Mouse (Mus musculus) CH12.LX (cell line): ENCODE data around the gene Tmco4. TPM values are rescaled to one million over a fixed set of nuclear protein-coding genes. Genes with fewer than 3 reads are reported as not detected.

ENCODE experiments used
- DNase-seq: peaks from one replicate; pipeline ENCODE4 v3.0.0-alpha.2; 2013; ENCODE audit errors: extremely low read depth
- H3K27ac ChIP-seq: 2 replicates; pipeline ENCODE4 v1.5.1; 2012; ENCODE audit warnings: low read depth, mild to moderate bottlenecking, control low read depth, moderate library complexity; ENCODE audit not compliant: insufficient read depth
- H3K27me3 ChIP-seq: replicated peaks from 2 replicates; pipeline ENCODE3; 2012; ENCODE audit warnings: inconsistent platforms
- H3K36me3 ChIP-seq, 2 experiments: replicated peaks in 1 of 2; 2 replicates each; pipeline versions ENCODE3 to v1.6.1; 2012; ENCODE audit warnings: inconsistent platforms in 1 of 2, low read length in 1 of 2, mild to moderate bottlenecking in 1 of 2, mixed read lengths in 1 of 2, moderate library complexity in 1 of 2; ENCODE audit not compliant: control insufficient read depth in 1 of 2, insufficient read depth in 1 of 2
- H3K4me1 ChIP-seq, 2 experiments: 2 replicates each; pipeline ENCODE4 v1.6.1; 2012; ENCODE audit warnings: inconsistent platforms in 1 of 2, moderate library complexity in 1 of 2; ENCODE audit not compliant: insufficient read depth in 2 of 2, control insufficient read depth in 1 of 2
- H3K4me2 ChIP-seq: 2 replicates; pipeline ENCODE4 v1.6.1; 2012; ENCODE audit warnings: low read depth, mild to moderate bottlenecking, control low read depth; ENCODE audit not compliant: poor library complexity, insufficient read depth, severe bottlenecking
- H3K4me3 ChIP-seq, 3 experiments: fragments of 150-350 bp in 1 of 3; sonication (generic) in 1 of 3; replicated peaks in 1 of 3; 2 replicates each; pipeline versions ENCODE3 to v1.5.1; 2011 to 2012; ENCODE audit warnings: low read depth in 2 of 3, low read length in 2 of 3, mild to moderate bottlenecking in 2 of 3, moderate library complexity in 2 of 3, control low read depth in 1 of 3, improper control_type of control experiment in 1 of 3, inconsistent platforms in 1 of 3, mixed read lengths in 1 of 3; ENCODE audit not compliant: poor library complexity in 1 of 3
- H3K79me2 ChIP-seq: replicated peaks from 2 replicates; pipeline ENCODE4 v1.6.1; 2012; ENCODE audit warnings: mild to moderate bottlenecking, moderate library complexity; ENCODE audit not compliant: control insufficient read depth, poor library complexity, insufficient read depth, severe bottlenecking; ENCODE audit errors: extremely low read depth
- H3K9ac ChIP-seq: 2 replicates; pipeline ENCODE4 v1.6.1; 2012; ENCODE audit warnings: low read depth, mild to moderate bottlenecking, control low read depth, moderate library complexity; ENCODE audit not compliant: insufficient read depth
- H3K9me3 ChIP-seq: replicated peaks from 2 replicates; pipeline ENCODE3; 2012; ENCODE audit warnings: low read length, inconsistent platforms, mixed read lengths
- E2F4 ChIP-seq: IDR thresholded peaks from 2 replicates; pipeline ENCODE4 v1.6.1; 2011; ENCODE audit warnings: low read depth, low read length, improper control_type of control experiment; ENCODE audit not compliant: insufficient replicate concordance
- GABPA ChIP-seq: IDR thresholded peaks from 2 replicates; pipeline ENCODE4 v1.6.1; 2012; ENCODE audit warnings: low read depth, low read length, improper control_type of control experiment, inconsistent platforms; ENCODE audit not compliant: insufficient replicate concordance
- IRF4 ChIP-seq: IDR thresholded peaks from 2 replicates; pipeline ENCODE4 v1.6.1; 2014; ENCODE audit warnings: low read depth, mild to moderate bottlenecking, inconsistent platforms, low read length, improper control_type of control experiment
- JUN ChIP-seq: IDR thresholded peaks from 2 replicates; pipeline ENCODE4 v1.6.1; 2011; ENCODE audit warnings: low read depth, mild to moderate bottlenecking, low read length, improper control_type of control experiment, moderate library complexity; ENCODE audit not compliant: insufficient read depth
- JUND ChIP-seq: conservative IDR thresholded peaks from 2 replicates; pipeline ENCODE4 v1.6.1; 2011; ENCODE audit warnings: low read depth, low read length, improper control_type of control experiment
- MXI1 ChIP-seq: IDR thresholded peaks from 2 replicates; pipeline ENCODE4 v1.6.1; 2011; ENCODE audit warnings: mild to moderate bottlenecking, low read depth, low read length, improper control_type of control experiment
- MYC ChIP-seq: IDR thresholded peaks from 2 replicates; pipeline ENCODE4 v1.6.1; 2011; ENCODE audit warnings: low read depth, mild to moderate bottlenecking, improper control_type of control experiment, low read length
- NRF1 ChIP-seq: IDR thresholded peaks from 2 replicates; pipeline ENCODE4 v1.6.1; 2014; ENCODE audit warnings: low read depth, mild to moderate bottlenecking, inconsistent platforms, low read length, improper control_type of control experiment, moderate library complexity
- POLR2AphosphoS2 ChIP-seq: IDR thresholded peaks from 2 replicates; pipeline ENCODE4 v1.6.1; 2011; ENCODE audit warnings: low read depth, low read length, improper control_type of control experiment
- RAD21 ChIP-seq: IDR thresholded peaks from 2 replicates; pipeline ENCODE4 v1.6.1; 2011; ENCODE audit warnings: low read depth, mild to moderate bottlenecking, low read length, improper control_type of control experiment, moderate library complexity
- SIN3A ChIP-seq: IDR thresholded peaks from 2 replicates; pipeline ENCODE4 v1.6.1; 2012; ENCODE audit warnings: low read length, improper control_type of control experiment, inconsistent platforms
- SMC3 ChIP-seq: IDR thresholded peaks from 2 replicates; pipeline ENCODE4 v1.6.1; 2011; ENCODE audit warnings: low read depth, low read length, improper control_type of control experiment
- UBTF ChIP-seq: IDR thresholded peaks from 2 replicates; pipeline ENCODE4 v1.6.1; 2012; ENCODE audit warnings: low read depth, mild to moderate bottlenecking, inconsistent platforms, low read length, improper control_type of control experiment, moderate library complexity
- USF1 ChIP-seq: IDR thresholded peaks from 2 replicates; pipeline ENCODE4 v1.6.1; 2014; ENCODE audit warnings: low read depth, mild to moderate bottlenecking, inconsistent platforms, low read length, improper control_type of control experiment
- USF2 ChIP-seq: conservative IDR thresholded peaks from 2 replicates; pipeline ENCODE4 v1.6.1; 2011; ENCODE audit warnings: low read depth, low read length, improper control_type of control experiment
- ZC3H11A ChIP-seq: IDR thresholded peaks from 2 replicates; pipeline ENCODE4 v1.6.1; 2012; ENCODE audit warnings: low read depth, mild to moderate bottlenecking, inconsistent platforms, low read length, improper control_type of control experiment
- ZNF384 ChIP-seq: IDR thresholded peaks from 2 replicates; pipeline ENCODE4 v1.6.1; 2012; ENCODE audit warnings: low read depth, low read length, improper control_type of control experiment, inconsistent platforms
- dilution Hi-C: fragments of 300-500 bp; cut with MboI; formaldehyde crosslinking; loops from 2 replicates; pipeline ENCODE4 v1.14.3; 2020; ENCODE audit warnings: low sequenced_read_pairs; ENCODE audit not compliant: extremely low pct_unique_long_range_greater_than_20kb, extremely low pct_ligation_motif_present
- in situ Hi-C: fragments of 300-500 bp; cut with MboI; formaldehyde crosslinking; loops from 3 replicates; pipeline ENCODE4 v1.14.3; 2019; ENCODE audit warnings: low sequenced_read_pairs, low pct_ligation_motif_present, low pct_unique_long_range_greater_than_20kb, mixed read lengths
- polyA plus RNA-seq: library from polyadenylated mRNA; unstranded; fragments of >175 nt; gene quantifications from 2 replicates; pipeline ENCODE4 v1.2.1, GENCODE M21; 2012; ENCODE audit warnings: low read depth; ENCODE audit not compliant: insufficient read length
- total RNA-seq, 2 experiments: library from RNA; depleted of rRNA; stranded (reverse); fragments of 300-350 nt in 1 of 2; fragments of >200 nt in 1 of 2; gene quantifications; 2 replicates each; pipeline ENCODE4 v1.2.3; 2012 to 2014

Gene Tmco4
- total and polyA plus RNA-seq, 3 experiments = 20.3 to 22.2 (median 21.7) TPM

DNA sequence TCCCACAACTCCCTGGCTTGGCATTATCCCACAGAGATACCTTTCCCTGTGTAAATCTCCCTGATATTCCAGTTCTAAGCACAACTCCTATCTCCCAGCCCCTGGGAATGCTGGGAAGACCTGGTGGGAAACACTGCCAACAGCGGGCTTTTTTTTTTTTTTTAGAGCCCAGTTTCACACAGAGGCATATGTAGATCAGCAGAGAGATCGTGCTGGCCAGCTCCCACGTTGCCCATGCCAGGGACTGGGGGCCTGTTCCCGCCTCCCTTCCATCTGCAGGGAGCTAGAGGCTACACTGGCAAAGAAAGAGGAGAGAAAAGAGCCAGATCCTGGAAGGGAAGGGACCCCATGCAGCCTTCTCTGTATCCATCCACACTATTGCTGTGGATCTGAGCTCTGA, 95.6 kb downstream of the Tmco4 start:
- no peaks in the 10 kb centered on the region for H3K4me1 ChIP-seq
- H3K9me3 ChIP-seq = no peaks in the 10 kb centered on the region
- no peak for TF ChIP-seq POLR2AphosphoS2
- TF ChIP-seq, all 38 proteins: peak for 0
- no peaks in the 10 kb centered on the region for H3K79me2 ChIP-seq
- no peak overlapping the region for H3K27ac ChIP-seq
- DNase-seq = no peak
- H3K9ac ChIP-seq = no peak overlapping the region
- H3K27me3 ChIP-seq = peaks cover 86% of the 10 kb centered on the region
- dilution Hi-C loops = no loop called here
- H3K4me3 ChIP-seq = no peak overlapping the region
- H3K4me2 ChIP-seq = no peak overlapping the region
- in situ Hi-C loops = no loop called here
- no peaks in the 10 kb centered on the region for H3K36me3 ChIP-seq

DNA sequence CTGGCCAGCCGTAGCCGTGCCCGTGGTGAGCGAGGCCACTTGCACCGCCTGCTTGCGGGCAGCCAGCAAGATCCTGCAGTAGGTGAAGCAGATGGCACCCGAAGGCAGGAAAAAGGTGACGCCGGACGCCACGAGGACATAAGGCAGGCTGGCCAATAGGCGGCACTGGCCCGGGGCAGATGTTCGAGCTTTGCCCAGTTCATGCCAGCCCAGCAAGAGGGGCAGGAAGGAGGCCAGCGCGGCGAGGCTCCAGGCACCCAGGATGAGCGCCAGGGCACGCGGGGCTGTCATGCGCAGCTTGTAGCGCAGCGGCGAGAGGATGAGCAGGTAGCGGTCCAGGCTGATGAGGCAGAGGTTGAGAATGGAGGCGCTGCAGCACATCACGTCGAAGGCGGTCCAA, 101.4 kb downstream of the Tmco4 start:
- H3K27me3 ChIP-seq = peaks cover 69% of the 10 kb centered on the region
- TF ChIP-seq NRF1 (no peak), SMC3 (no peak), ZNF384 (no peak), SIN3A (no peak), GABPA (no peak), JUN (no peak), E2F4 (no peak), USF1 (no peak), ZC3H11A (no peak), MXI1 (no peak), JUND (no peak)
- TF ChIP-seq, all 38 proteins: peak for 0
- no peak for DNase-seq
- no peak overlapping the region for H3K27ac ChIP-seq
- H3K4me2 ChIP-seq = no peak overlapping the region
- H3K9me3 ChIP-seq = peaks cover 5% of the 10 kb centered on the region
- peaks cover 3 to 4% of the 10 kb centered on the region in 2 experiments; a peak in 2 of 4 replicates for H3K4me1 ChIP-seq
- in situ Hi-C loops (loop anchor here (10.0 kb wide), 1 partner anchor 149 kb away; no protein-coding TSS in a partner anchor), dilution Hi-C loops (no loop called here)
- no peak overlapping the region for H3K4me3 ChIP-seq
- no peaks in the 10 kb centered on the region for H3K79me2 ChIP-seq
- no peaks in the 10 kb centered on the region for H3K36me3 ChIP-seq
- no peak overlapping the region for H3K9ac ChIP-seq

DNA sequence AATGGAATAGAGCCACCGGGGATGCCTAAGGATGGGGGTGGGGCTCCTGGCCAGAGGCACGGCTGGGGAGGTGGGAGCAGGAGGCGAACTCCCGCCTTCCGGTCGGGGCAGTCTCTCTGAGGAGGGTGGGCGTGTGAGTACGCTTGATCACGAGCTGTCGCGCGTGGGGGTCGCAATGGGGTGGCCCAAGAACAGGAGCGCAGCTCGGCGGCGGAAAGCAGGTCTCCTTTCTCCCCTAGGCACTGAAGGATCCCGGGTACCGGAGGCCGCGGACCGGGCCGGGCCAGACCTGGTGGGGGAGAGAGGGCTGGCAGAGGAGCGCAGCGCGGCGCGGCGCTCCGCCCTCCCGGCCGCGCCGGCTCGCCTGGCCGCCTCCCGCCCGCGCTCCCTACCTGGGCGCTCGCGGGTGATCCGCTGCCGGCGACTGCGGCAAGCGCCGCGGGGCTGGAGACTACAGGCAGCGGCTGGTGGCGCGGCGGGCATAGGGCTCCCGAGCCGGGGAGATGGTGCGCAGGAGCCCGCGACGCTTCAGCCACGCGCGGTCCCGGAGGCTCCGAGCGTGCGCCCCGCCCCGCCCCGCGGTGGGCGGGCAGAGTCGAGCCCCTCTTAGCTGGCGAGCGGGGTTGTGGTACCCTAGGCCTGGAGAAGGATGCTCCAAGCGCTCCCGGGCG, 102.5 kb downstream of the Tmco4 start, which contains the start of gene Htr6:
Gene Htr6, minus strand, starts transcription at position 530 of the 671 bp plus-strand sequence.
- in situ Hi-C loops = loop anchor here (5.0 to 10.0 kb wide), 2 partner anchors 103 to 150 kb away; partner anchors contain the start of gene Tmco4
- Histone ChIP-seq H3K36me3 (no peaks in the 10 kb centered on the region), H3K4me1 (peaks cover 4% of the 10 kb centered on the region in 2 experiments; a peak in 2 of 4 replicates), H3K27me3 (peaks cover 58% of the 10 kb centered on the region), H3K4me3 (peak within 1 kb of the TSS in 1 of 3 experiments; percentile 7), H3K79me2 (no peaks in the 10 kb centered on the region), H3K4me2 (peak within 1 kb of the TSS; percentile 59), H3K9ac (no peak within 1 kb of the TSS), H3K27ac (no peak within 1 kb of the TSS), H3K9me3 (peaks cover 5% of the 10 kb centered on the region)
- no peak for TF ChIP-seq UBTF
- TF ChIP-seq E2F4 = no peak
- TF ChIP-seq MYC = no peak
- no peak for TF ChIP-seq USF2
- TF ChIP-seq ZC3H11A = no peak
- no peak for TF ChIP-seq IRF4
- no peak for TF ChIP-seq RAD21
- dilution Hi-C loops = no loop called here
- no peak for DNase-seq
